Mouse (Mus musculus) midbrain, embryonic 11.5 days (tissue): ENCODE measurements around the gene Gm17783. TPM values are rescaled to one million over a fixed set of nuclear protein-coding genes. Genes with fewer than 3 reads are reported as not detected.
"Not testable (repeated sequence)": the region's sequence is repeated elsewhere in the genome, so short reads cannot be mapped to it uniquely, and the experiment has no call there.

ENCODE experiments used
- ATAC-seq: fragments of 200-750 bp; cut with Nextera tagmentation; 2 replicates; pipeline ENCODE4 v1.8.0; 2017; ENCODE audit warnings: moderate TSS enrichment, moderate library complexity; ENCODE audit not compliant: low FRiP score
- DNase-seq: peaks from one replicate; pipeline ENCODE4 v3.0.0; 2015; ENCODE audit warnings: low spot score; ENCODE audit errors: missing footprints
- H3K27ac ChIP-seq: fragments of 300-500 bp; sonication (generic); 2 replicates; pipeline ENCODE4 v1.5.1; 2014; ENCODE audit warnings: low read depth, low read length
- H3K27me3 ChIP-seq: fragments of 300-500 bp; sonication (generic); 2 replicates; pipeline ENCODE4 v1.6.1; 2014; ENCODE audit warnings: mild to moderate bottlenecking, low read length, moderate library complexity, mixed read lengths; ENCODE audit not compliant: control insufficient read depth, insufficient read depth
- H3K36me3 ChIP-seq: fragments of 300-500 bp; sonication (generic); 2 replicates; pipeline ENCODE4 v1.6.1; 2014; ENCODE audit warnings: mild to moderate bottlenecking, low read length, moderate library complexity, mixed read lengths; ENCODE audit not compliant: control insufficient read depth, insufficient read depth
- H3K4me1 ChIP-seq: fragments of 300-500 bp; sonication (generic); 2 replicates; pipeline ENCODE4 v1.6.1; 2014; ENCODE audit warnings: low read length; ENCODE audit not compliant: control insufficient read depth, insufficient read depth
- H3K4me2 ChIP-seq: fragments of 300-500 bp; sonication (generic); 2 replicates; pipeline ENCODE4 v1.6.1; 2014; ENCODE audit warnings: mild to moderate bottlenecking, moderate library complexity
- H3K4me3 ChIP-seq: fragments of 300-500 bp; sonication (generic); 2 replicates; pipeline ENCODE4 v1.5.1; 2014; ENCODE audit warnings: low read depth, low read length
- H3K9ac ChIP-seq: fragments of 300-500 bp; sonication (generic); 2 replicates; pipeline ENCODE4 v1.6.1; 2014; ENCODE audit warnings: low read length
- H3K9me3 ChIP-seq: fragments of 300-500 bp; sonication (generic); 2 replicates; pipeline ENCODE4 v1.6.1; 2016; ENCODE audit warnings: low read length; ENCODE audit not compliant: control insufficient read depth
- WGBS: fragments of 180-500 bp; shearing (Covaris S2); extraction: QIAGEN DNeasy Blood & Tissue Kit; methylation state at CpG from one replicate; pipeline ENCODE4 v1.1.7; 2014; 5-methylcytosine and 5-hydroxymethylcytosine counted together
- polyA plus RNA-seq: library from polyadenylated mRNA; unstranded; fragments of >200 nt; fragmentation: Nextera tagmentation; extraction: Ambion mirVana; gene quantifications from 2 replicates; pipeline ENCODE4 v1.2.1, GENCODE M21; 2014

The Gm17783 gene
- polyA plus RNA-seq, result not detected in 2 replicates

DNA sequence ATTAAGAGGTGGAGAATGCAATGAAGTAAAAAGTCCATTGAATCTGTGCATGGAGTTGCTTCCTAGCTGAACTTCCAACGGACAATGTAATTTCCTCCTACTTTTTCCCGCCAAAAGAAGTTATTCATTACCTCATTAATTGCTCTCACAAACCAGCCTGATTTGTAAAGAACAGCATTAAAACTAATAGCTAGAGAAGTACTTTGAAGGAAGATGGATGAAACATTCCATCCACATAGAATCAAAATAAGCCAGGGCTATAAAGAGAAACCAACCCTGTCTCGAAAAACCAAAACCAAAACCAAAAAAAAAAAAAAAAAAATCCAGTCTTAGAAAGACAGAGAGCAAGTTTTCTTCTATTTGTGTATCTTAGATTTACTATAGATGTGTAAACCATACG lies at the start of gene Gm17783:
Gene Gm17783 (minus strand): TSS at position 101 of the 400 bp plus-strand sequence.
- DNase-seq (no peak), ATAC-seq (no peak)
- no peaks in the 10 kb centered on the region for H3K27me3 ChIP-seq
- H3K4me2 ChIP-seq, result no peak within 1 kb of the TSS
- WGBS, result 93% methylated on average over 4 of the region's 4 CpGs
- no peak within 1 kb of the TSS for H3K4me3 ChIP-seq
- no peaks in the 10 kb centered on the region for H3K36me3 ChIP-seq
- no peaks in the 10 kb centered on the region for H3K4me1 ChIP-seq
- H3K9ac ChIP-seq, result no peak within 1 kb of the TSS
- no peak within 1 kb of the TSS for H3K27ac ChIP-seq
- H3K9me3 ChIP-seq, result no peaks in the 10 kb centered on the region

DNA sequence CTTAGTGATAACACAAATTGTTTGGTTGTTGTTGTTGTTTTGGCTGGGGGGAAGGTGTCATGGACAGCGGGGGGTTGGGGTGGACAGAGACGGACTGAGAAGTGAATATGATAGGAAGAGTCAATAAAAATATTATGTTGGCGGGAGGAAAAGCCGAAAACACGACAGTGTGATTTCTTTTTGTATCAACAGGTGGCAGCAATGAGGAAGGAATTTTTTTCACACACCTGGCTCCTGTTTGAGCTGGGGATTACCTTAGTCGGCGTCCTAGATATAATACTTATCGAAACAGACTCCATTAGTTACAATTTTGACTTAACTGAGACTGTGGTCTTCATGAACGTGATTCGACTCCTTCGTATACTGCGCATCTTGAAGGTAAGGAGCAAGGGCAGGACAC lies 48.0 kb upstream of the Gm17783 start:
- H3K4me2 ChIP-seq, result no peak overlapping the region
- H3K27me3 ChIP-seq, result no peaks in the 10 kb centered on the region
- ATAC-seq, result no peak
- no peak overlapping the region for H3K9ac ChIP-seq
- DNase-seq, result peak; percentile 23
- WGBS, result 61% methylated on average over 12 of the region's 12 CpGs
- H3K4me3 ChIP-seq, result no peak overlapping the region
- no peaks in the 10 kb centered on the region for H3K9me3 ChIP-seq
- H3K4me1 ChIP-seq, result no peaks in the 10 kb centered on the region
- no peaks in the 10 kb centered on the region for H3K36me3 ChIP-seq
- H3K27ac ChIP-seq, result no peak overlapping the region

DNA sequence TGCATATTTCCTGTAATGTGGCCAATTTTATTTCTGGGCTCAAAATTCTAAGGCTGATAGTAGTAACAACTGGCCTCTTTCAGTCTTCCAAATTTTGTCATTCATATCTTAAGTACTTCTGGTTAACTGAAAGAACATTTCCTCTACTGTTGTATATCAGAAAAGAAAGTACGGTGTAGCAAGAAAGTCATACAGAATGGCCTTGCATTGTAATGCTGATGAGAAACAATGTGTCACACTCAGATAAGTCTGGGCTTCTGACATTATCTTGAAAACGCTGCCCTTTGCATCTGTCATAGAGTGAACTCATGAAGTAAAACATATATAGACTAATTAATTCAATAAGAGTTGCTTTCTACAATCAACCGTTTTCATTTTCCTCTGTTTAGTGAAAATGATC lies 40.5 kb upstream of the Gm17783 start:
- Histone ChIP-seq H3K9ac (no peak overlapping the region), H3K4me1 (no peaks in the 10 kb centered on the region), H3K9me3 (no peaks in the 10 kb centered on the region), H3K36me3 (no peaks in the 10 kb centered on the region), H3K27me3 (no peaks in the 10 kb centered on the region), H3K4me2 (no peak overlapping the region), H3K4me3 (no peak overlapping the region), H3K27ac (no peak overlapping the region)
- DNase-seq (no peak), ATAC-seq (no peak)
- 92% methylated on average over 3 of the region's 3 CpGs for WGBS

DNA sequence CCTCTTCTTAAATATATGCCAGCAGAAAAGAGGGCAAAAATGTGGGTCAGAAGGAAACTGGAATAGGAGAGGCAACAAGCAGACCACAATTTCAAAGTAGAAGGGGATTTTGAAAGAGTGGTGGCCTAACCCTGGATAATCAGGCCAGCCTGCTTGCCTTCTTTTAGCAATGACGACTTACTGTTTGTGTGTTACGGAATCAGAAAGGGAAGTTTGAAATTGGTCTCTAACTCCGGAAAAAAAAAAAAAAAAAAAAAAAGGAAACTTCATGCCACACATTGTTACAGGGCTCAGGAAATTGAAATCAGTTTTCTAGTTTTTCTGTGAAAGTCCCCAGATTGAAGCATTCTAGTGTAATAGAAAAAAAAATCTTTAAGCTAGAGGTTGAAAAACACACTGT lies 29.9 kb upstream of the Gm17783 start:
- DNase-seq (no peak), ATAC-seq (no peak)
- Histone ChIP-seq H3K36me3 (no peaks in the 10 kb centered on the region), H3K4me2 (no peak overlapping the region), H3K27me3 (no peaks in the 10 kb centered on the region), H3K27ac (no peak overlapping the region), H3K4me1 (no peaks in the 10 kb centered on the region), H3K9me3 (no peaks in the 10 kb centered on the region), H3K9ac (no peak overlapping the region), H3K4me3 (no peak overlapping the region)
- WGBS, result 70% methylated on average over 3 of the region's 3 CpGs

DNA sequence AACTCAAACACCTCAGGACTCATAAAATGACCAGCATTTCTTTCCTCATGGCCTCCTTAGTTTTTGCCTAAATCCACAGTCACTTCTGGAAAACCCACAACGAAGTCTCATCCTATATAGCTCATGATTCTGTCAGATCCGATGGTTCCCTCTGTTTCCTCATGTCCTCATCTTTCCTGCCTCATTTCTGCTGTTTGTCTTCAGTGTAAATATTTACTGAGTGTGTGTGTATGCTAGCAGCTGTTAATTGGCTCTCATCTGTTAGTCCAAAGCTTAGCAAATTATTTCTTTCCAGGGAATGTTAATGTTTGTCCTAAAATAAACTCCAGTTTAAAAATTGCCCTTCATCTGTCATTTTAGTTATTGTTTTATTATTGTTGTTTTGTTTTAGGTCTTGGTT lies 19.7 kb upstream of the Gm17783 start:
- Histone ChIP-seq H3K36me3 (no peaks in the 10 kb centered on the region), H3K27ac (no peak overlapping the region), H3K9ac (no peak overlapping the region), H3K4me3 (no peak overlapping the region), H3K27me3 (no peaks in the 10 kb centered on the region), H3K4me2 (no peak overlapping the region), H3K4me1 (no peaks in the 10 kb centered on the region), H3K9me3 (no peaks in the 10 kb centered on the region)
- WGBS, result 63% methylated on average over 2 of the region's 2 CpGs
- no peak for ATAC-seq
- DNase-seq, result no peak

DNA sequence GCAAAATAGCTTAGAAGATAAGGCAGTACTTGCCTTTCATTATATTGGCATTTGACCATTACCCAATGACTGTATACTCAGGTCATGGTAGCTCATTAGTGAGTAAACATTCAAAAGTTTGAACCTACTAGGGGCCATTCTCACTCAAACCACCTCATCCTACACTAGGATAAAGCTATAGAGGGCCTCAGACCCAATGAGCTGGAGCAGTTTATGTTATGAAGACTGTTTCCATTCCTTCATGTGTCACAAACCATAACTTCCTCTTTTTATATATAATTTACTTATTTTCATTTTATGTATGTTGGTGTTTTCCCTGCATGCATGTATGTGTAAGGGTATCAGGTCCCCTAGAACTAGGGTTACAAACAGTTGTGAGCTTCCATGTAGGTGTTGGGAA lies 16.1 kb upstream of the Gm17783 start:
- no peaks in the 10 kb centered on the region for H3K4me1 ChIP-seq
- H3K27ac ChIP-seq, result no peak overlapping the region
- ATAC-seq (no peak), DNase-seq (no peak)
- H3K27me3 ChIP-seq, result no peaks in the 10 kb centered on the region
- H3K9me3 ChIP-seq, result no peaks in the 10 kb centered on the region
- H3K36me3 ChIP-seq, result no peaks in the 10 kb centered on the region
- no peak overlapping the region for H3K4me3 ChIP-seq
- no peak overlapping the region for H3K4me2 ChIP-seq
- H3K9ac ChIP-seq, result no peak overlapping the region

DNA sequence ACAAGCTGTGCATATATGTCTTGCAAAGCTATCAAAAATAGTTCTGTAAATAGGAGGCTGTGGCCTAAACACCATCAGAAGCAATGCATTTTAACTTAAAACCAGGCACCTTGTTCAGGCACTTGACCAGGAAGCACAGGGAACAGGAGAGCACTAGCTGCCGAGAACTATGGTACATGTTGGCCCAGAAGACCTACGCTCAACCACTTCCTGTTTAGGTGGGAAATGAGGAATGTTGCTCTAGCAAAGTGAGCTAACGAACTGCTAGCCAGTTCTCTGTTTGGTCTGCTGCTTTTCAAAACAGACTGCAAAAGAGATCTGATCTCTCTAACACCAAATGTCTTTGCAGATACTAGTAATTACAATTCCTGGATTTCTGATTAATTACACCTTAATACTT lies 12.5 kb upstream of the Gm17783 start:
- ATAC-seq, result no peak
- no peaks in the 10 kb centered on the region for H3K36me3 ChIP-seq
- DNase-seq, result no peak
- H3K27ac ChIP-seq, result no peak overlapping the region
- 83% methylated on average over 3 of the region's 3 CpGs for WGBS
- no peak overlapping the region for H3K9ac ChIP-seq
- no peak overlapping the region for H3K4me3 ChIP-seq
- H3K4me2 ChIP-seq, result no peak overlapping the region
- no peaks in the 10 kb centered on the region for H3K9me3 ChIP-seq
- H3K27me3 ChIP-seq, result no peaks in the 10 kb centered on the region
- H3K4me1 ChIP-seq, result no peaks in the 10 kb centered on the region

DNA sequence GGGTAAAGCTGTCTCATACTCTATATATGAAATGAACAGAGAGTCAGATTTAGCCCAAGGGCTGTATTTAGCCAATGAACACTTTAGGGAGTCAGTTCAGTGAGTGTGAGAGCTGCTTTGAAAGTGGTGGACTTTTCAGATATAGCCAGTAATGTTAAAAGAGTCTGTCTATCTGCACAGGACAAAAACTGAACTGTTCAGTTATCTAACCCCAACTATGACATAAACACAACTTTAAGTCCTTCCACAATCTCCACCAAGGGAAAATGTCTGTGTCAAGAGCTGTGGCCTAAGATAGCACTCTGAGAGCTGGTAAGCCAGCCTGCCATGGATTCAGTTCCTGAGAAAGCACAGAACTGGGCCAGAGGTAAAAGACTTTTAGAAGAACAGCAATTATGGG lies 10.3 kb upstream of the Gm17783 start:
- Histone ChIP-seq H3K27ac (no peak overlapping the region), H3K4me1 (no peaks in the 10 kb centered on the region), H3K9me3 (no peaks in the 10 kb centered on the region), H3K9ac (no peak overlapping the region), H3K4me3 (no peak overlapping the region), H3K4me2 (no peak overlapping the region), H3K36me3 (no peaks in the 10 kb centered on the region), H3K27me3 (no peaks in the 10 kb centered on the region)
- no peak for ATAC-seq
- no peak for DNase-seq

DNA sequence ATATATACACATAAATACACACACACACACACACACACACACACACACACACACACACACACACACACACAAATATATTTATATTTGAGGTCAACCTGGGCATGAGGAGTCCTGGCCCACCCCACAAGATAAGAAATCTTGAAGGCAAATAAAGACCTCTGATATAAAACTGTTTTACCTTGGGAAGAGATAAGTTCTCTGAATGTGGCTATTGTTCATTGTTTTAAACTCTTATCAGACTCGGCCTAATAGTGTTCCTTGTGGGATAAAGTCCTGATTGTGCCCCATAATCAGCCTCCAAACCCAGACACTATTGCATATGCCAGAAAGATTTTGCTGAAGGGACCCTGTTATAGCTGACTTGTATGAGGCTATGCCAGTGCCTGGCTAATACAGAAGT lies 6.5 kb upstream of the Gm17783 start:
- not testable (repeated sequence) for H3K4me3 ChIP-seq, H3K4me2 ChIP-seq, ATAC-seq, H3K27ac ChIP-seq, H3K9ac ChIP-seq, H3K36me3 ChIP-seq, H3K9me3 ChIP-seq, H3K27me3 ChIP-seq, DNase-seq, H3K4me1 ChIP-seq
- 67% methylated on average over 1 of the region's 1 CpGs for WGBS

DNA sequence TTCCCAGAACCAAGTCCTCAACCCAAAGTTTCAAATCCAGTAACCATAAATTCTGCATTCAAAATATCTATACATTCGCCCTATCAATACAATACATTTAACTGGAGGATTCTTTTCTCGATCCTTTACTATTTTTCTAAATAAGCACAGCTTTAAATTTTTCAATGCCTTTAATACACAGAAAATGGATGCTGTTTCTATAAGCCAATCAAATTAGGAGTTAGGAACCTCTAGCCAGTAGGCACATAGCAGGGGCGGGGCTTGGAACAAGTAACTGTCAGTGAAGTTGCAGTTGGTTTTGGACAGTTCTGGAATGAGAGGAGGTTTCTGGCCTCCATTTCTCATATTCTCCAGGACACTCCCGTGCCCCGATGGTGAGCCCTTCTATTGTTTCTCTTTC lies 3.2 kb upstream of the Gm17783 start, which contains the start of gene Slc9c1:
Gene Slc9c1 (plus strand): TSS at position 301 of the 400 bp plus-strand sequence.
- H3K4me2 ChIP-seq, result no peak within 1 kb of the TSS
- H3K27me3 ChIP-seq, result no peaks in the 10 kb centered on the region
- ATAC-seq (no peak), DNase-seq (no peak)
- H3K9me3 ChIP-seq, result no peaks in the 10 kb centered on the region
- WGBS, result 93% methylated on average over 5 of the region's 5 CpGs
- no peak within 1 kb of the TSS for H3K27ac ChIP-seq
- no peak within 1 kb of the TSS for H3K9ac ChIP-seq
- H3K4me3 ChIP-seq, result no peak within 1 kb of the TSS
- no peaks in the 10 kb centered on the region for H3K4me1 ChIP-seq
- H3K36me3 ChIP-seq, result no peaks in the 10 kb centered on the region
